Mouse (Mus musculus): ENCODE measurements around the gene Fam89b.

Fam89b gene

DNA sequence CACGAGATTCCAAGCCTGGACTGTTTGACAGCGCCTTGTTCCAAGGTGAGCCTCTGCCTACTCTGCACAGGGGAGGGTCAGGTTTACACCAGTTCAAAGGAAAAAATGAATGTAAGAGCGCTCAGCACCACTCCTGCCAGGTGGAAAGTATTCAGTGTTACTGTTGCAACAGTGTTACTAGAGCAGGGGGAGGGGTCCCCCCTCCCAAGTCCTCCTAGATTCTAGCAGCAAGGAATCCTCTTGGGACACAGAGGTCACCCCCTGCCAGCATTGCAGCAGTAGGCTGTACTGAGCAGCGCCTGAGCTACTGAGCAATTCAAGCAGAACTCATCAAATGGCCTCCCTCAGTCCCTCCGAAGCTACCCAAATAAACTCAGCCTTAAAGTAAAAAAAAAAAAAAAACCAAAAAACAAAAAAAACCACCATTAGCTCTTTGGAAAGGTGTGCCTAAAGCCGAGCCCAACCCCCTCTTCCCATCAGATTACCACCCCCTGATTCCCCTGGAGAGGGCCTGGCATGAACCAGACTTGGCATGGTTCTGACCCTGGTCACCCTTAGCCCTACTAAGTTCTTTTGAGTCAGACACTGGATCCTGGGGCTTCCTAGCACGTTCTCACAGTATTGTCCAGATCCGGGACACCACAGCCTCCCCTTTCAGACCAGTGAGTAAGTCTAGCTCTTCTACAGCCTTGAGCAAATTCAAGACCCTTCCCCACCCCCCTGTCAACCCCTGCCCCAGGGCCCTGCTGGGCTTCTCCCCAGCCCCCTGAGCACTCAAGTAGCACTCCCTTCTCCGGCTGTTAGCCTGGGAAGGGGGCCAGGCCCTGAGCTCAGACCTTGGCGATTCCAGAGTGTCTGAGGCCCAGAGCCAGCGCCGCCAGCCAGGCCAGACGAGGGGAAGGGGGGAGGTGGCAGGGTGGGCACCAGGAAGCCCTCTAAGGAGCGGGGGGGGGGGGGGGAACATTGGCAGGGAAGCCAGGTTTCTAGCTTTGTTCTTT, 11.2 kb upstream of the Fam89b start, which contains the start of gene Ltbp3:
TSS of gene Ltbp3 (plus strand) at position 585 of the 998 bp plus-strand sequence.
- DNase-seq (ENCODE audit: low spot score in 2 of 2): no peak

DNA sequence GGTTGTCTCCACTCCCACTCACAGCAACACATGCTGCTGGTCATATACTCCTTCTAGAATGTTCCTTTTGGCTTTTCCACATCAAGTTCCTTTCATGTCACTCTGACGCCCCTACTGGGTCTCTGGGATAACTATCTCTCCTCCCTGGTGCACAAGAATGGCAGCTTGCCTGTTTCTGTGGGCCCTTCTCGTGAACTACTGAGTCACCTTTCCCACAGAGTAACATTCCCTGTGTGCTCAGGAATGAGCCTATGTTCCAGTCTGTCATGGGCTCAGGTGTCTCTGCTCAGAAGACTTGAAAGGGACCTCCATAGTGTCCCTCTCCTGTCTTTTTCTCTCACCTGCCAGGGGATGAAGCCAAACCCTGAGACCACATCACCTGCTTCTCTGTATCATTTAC, 10.0 kb upstream of the Fam89b start:
- no peak for DNase-seq (ENCODE audit: low spot score in 2 of 2)

DNA sequence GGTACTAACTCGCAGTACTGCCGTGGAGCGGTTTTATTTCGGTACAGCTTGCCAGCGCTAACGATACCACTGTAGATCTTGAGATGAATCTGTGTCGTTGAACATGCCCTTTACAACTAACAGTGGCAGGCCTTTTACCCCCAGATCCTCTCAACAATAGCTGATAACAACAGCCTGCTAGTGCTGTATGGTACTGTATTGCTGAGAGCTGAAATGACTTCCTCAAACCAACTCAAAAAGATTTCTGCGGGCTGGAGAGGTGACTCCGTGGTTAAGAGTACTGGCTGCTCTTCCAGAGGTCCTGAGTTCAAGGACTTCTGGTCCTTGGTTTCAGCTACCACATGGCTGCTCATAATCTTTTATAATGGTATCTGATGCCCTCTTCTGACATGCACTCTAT, 4.9 kb upstream of the Fam89b start:
- no peak for DNase-seq (ENCODE audit: low spot score in 2 of 2)

DNA sequence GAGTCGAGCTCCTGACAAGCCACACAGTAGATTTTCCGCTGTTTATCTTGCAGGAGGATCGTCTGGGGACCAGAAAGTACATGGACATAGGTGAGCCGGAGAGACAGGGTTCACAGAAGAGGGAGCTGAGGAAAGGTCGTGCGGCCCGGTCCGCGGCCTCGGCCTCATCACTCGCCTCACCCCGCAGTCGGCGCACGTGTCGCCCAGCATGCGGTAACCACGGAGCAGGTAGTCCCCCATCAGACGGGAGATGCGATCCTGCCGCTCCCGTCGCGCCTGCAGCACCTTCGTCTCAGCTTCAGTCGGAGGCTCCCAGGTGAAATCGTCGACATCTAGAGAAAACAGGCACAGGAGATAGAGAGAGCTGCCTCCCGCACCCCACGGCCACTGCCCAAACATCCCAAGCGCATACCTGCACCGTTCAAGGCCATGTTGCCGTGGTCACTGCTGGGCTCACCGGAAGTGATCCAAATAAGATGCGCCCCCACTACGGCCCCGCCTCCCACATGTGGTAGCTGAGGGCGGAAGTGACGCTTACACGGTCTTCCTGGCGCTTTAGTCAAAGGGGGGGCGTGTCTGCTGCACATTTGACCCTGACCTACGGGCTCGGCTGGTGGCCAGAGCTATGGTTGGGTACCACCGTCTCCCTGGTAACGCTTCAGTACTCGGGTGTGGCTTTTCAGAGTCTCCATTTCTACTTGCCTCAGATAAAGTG, 2.0 kb upstream of the Fam89b start:
- peak; percentile 88 to 91 for DNase-seq (ENCODE audit: low spot score in 2 of 2)

DNA sequence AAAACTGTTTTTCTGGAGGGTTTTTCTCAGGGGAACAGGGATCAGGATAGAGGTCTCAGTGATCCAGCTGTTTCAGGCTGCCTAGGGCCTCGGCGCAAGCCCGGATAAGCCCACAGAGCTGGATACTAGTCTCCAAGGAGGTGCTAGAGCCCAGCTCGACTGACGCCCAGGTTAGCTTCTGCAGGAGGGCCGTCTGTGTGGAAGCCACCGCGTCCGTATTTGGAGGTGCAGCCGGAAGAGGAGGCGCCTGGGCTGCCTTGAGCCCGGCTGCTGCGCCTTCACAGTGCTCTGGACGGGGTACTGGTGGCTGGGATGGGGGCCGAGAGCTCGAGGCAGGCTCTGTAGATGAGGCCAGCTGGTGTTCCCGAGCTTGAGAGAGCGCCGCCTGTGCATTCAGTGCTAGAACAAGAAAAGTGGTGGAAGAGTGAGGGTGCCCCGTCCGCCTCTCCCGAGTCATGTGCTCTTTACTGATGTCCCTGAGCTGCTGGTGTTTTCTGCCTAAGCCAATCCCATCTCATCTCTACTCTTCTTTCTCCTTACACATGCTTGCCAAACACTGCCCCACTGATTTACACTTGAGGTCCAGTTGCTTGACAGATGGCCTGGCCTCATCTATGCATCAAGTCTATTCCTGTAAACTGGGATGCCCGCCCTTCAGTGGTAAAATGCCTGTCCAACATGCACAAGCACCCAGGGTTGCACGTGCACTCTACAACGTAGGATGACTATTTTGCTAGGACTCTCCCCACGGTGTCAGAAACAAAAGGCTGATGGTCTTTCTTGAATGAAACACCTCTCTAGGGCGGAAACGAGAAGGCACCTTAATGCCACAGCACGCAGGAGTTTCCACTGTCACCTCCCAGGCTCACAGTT, 1.1 kb upstream of the Fam89b start:
- peak in 1 of 2 experiments; percentile 65 for DNase-seq (ENCODE audit: low spot score in 2 of 2)

DNA sequence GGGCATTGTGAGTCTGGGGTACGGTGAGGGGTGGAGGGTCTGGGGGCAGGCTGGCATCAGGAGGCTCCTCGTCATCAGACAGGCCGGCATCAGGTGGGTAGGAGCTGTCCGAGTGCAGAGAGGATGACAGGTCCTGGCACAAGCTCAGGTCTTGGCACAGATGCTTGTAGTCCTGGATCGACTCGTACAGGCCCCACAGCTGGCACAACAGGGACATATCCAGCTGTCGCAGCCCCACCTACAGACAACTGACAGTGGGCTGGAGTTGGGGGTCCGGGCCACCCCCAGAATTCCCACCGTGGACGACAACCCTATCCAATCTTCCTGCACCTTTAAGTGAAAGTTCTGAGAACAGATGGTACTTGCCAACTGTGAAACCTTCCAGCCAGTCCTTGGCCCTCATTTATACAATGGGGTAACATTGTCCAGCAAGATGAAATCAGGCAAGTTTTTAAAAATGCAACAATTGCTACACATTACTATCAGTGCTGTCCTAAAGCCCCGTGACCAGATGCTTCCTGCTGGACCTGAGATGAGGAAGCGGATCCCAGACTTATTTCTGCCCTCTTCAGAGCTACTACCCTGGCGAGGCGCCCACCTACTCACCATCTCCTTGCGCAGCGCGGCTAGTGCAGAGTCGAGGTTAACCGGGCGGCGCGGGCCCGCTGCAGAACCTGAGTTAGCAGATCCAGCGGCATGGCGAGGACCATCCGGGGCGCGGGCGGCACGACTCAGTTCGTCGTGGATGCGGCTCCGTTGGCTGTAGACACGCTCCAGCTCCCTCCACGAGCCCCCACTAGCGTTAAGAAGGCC, 616 bp downstream of the Fam89b start:
- DNase-seq (ENCODE audit: low spot score in 2 of 2): peak; percentile 60 to 83

DNA sequence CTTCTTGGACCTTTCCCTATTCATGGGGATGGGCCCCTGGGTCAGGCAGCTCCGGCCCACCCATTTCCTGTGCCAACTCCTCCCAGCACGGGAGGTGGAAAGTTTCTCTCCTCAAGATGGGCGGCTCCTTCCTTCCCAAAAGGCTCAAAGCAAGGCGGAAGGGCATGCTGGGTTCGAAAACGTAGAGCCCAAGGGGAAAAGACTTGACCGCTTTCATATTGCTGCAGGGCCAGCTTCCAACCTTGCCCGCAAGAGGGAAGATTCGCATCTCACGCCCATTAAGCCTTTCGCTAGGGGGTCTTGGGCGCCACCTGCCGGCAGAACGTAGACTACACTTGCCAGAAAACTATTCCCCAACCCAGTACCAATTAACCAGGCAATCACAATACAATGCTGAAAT, 1.8 kb downstream of the Fam89b start:
- DNase-seq (ENCODE audit: low spot score in 2 of 2): peak; percentile 93 to 99

DNA sequence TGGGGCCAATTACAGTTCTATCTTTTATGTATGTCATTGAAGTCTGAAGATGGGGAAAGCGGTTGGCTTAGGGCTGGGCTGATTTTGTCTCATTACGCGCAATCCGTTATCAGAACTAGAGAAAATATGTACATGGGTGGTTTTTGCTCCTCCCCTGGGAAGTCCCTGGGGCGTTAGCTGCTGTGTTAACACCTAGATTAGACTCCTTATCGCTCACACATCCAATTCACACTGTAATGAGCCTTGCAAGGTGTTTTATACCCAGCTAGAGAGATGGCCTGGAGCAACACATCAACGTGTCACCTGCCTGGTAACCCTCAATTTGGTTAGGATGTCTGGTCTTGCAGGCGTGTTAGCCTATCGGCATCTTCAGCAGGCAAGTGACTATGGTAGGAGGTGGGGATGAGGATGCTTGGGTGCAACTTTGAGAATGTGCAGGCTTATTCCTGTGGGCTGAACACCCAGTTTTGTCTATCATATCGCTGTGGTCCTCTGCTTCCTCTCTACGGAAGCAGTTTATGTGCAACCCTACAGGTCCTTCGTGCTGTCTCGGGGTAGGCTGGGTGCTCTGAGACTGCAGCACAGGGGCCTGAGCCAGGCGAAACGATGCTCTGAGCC, 2.4 kb downstream of the Fam89b start:
- DNase-seq (ENCODE audit: low spot score in 2 of 2): peak in 1 of 2 experiments; percentile 66

DNA sequence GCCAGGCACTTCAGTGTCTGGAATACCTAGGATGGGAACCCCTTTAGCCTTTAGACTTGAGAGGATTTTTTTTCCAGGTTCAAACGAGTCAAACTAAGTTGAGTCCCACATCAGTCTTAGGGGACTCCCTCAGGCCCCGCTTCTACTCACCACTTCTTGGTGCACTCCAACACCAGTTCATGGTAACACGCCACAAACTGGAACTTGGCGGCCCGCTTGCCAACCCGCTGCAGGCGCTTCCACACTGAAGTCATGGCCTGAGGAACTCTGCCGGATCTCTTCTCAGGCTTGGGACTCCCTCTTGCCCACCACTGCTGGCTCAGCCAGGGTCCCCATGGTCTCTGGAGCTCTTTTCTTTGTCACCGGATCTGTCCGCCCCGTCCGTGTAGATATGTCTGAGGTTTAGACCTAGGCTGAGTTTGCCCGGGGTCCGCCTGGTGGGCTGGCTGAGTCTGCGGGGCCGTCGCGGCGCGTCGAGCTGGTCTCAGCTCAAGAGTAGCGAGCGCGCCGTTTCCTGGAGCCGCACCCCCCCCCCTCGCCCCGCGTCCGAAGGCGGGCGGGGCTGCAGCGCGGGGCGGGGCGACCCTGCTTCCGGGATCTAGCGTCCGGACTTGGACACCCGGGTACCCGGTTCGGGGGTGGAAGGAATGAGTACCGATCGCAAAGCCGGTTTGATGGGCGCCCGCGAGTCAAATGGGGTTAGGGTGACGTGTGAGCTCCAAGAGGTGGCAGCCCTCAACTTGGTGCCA, 3.5 kb downstream of the Fam89b start, which contains the start of gene Ehbp1l1:
TSS of gene Ehbp1l1 (minus strand) at position 551 of the 749 bp plus-strand sequence.
- DNase-seq (ENCODE audit: low spot score in 2 of 2): peak; percentile 86 to 94

DNA sequence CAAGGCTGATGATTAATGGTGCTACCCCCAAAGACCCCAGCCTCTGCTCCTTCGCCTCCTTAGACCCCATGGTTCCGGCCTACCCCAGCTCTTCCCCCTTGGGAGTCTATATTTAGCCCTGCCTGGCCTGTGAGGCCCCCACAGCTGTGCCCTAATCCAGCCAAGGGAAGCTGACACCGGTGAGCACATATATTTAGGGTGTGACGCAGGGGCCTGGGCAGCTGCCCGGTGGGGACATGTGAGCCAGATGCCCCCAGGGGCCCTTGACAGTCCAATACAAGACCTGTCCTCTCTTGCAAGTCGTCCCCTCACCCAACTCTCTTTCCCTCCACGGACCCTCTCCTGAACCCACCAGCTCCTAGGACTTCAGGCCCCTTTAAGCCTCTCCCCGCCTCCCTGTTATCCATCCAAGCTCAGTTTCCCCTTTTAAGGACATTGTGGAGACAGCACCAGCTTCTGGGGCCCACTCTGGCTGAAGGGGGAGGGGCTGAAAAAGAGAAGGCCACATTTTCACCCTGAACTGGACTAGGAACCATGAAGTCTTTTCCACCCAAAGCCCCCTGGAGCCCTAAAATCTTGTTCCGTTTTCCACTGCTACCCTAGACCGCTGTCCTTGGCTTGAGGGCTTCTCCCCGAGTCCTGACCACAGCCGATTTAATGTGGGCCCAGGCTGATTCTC, 4.3 kb downstream of the Fam89b start:
- DNase-seq (ENCODE audit: low spot score in 2 of 2): peak; percentile 53 to 81

DNA sequence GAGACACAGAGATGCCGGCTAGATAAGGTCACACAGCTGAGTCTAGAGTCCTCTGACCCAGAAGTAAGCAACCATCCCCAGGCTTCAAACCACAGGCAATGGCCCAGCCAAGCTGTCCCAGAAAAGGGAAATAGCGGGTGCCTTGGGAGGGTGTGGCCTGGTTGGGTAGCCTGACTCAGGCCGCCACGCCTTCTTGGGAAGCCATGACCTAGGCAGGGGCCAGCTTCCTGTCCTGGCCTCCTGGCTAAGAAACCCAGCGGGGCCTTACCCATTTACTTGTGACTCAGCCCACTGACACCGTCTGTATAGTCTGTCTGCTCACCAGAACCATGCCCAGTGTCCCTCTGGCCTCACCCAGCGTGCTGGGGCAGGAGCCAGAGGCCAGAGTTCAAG, 4.9 kb downstream of the Fam89b start:
- DNase-seq (ENCODE audit: low spot score in 2 of 2): peak; percentile 86 to 90

DNA sequence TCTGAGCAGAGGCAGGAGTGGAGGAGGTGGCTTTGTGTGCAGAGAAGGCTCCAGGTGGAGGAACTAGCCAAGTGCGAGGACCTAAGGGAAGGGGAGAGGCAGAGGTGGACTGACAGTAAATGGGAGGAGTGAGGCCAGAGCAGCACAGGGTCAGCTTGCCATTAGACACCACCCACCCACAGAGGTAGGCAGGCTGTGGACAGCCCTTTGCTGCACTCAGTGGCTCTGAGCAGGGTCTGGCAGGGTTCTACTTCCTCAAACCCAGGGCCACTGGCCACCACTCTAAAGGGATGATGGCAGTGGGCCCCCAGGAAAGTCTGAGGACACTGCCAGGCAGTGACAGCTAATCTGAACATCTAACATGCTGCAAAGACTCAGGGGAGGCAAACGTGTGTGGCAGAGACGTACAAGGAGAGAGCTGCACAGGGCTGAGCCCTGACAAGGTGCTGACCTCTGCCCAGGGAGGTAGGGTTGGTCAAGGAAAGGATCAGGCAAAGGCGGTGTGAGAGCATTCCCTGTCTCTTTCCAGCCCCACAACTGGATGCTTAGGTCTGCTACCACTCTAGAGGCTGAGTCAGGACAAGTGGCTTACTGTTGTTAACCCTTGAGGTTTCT, 5.4 kb downstream of the Fam89b start:
- DNase-seq (ENCODE audit: low spot score in 2 of 2): no peak

DNA sequence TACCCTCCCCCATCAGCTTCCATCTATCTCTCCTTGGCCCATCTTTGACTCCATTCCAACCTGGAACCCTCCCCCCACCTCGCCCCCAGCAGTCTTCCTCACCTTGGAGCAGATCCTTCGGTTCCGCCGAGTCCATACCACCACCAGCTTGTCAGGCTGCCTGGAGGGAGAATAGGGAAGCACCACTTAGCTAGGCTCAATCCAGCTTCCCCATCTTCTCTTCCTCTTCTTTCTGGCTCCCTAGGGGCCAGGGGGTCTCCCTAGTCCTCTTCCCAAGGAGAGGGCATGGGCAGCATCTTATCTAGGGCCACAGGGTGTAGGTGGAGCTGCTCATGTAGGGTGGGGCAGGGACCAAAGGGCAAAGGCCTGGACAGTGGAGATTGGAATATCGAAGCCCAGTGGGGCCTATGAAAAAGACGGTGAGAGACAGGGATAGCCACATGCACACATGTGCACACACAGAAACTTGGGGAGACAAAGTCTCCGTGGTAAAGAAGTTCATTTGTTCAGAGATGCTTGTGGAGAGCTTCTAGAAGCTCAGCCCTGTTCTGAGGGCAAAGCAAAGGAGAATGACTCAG, 6.5 kb downstream of the Fam89b start:
- DNase-seq (ENCODE audit: low spot score in 2 of 2): peak in 1 of 2 experiments; percentile 69

DNA sequence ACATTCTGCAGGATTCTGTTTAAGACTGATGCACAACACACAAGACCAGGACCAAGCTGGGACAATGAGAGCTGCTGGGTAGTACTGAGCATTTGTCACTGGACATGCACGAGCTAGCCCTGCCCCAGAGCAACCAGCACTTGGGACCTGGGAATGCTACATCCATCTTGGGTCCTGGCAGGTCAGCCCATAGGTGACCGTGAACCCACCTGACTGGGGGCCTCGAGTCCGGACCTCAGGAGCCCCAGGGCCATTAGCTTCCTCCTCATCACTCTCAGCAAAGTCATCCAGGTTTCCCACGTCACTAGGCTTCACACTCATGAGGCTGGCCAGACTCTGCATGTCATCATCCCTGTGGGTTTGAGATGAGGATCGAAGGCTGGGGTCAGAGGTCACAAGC, 8.2 kb downstream of the Fam89b start:
- DNase-seq (ENCODE audit: low spot score in 2 of 2): no peak

DNA sequence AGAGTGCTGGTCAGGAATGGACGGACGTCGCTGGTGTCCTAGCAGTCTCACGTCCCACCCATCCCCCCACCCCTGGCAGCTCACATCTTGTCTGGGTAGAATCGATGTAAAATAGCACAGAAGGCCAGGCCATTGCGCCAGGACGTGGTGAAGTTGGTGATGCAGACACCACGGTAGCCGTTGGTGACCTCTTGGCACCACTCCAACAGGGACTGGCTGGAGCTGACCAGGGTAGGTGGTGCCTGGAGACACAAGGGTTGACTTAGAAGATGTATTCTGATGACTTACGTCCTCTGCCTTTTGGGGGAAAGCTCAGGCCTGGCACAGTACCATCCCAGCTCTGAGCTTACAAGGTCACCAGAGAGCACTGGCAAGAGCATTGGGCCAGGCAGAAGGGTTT, 12.5 kb downstream of the Fam89b start:
- no peak for DNase-seq (ENCODE audit: low spot score in 2 of 2)

DNA sequence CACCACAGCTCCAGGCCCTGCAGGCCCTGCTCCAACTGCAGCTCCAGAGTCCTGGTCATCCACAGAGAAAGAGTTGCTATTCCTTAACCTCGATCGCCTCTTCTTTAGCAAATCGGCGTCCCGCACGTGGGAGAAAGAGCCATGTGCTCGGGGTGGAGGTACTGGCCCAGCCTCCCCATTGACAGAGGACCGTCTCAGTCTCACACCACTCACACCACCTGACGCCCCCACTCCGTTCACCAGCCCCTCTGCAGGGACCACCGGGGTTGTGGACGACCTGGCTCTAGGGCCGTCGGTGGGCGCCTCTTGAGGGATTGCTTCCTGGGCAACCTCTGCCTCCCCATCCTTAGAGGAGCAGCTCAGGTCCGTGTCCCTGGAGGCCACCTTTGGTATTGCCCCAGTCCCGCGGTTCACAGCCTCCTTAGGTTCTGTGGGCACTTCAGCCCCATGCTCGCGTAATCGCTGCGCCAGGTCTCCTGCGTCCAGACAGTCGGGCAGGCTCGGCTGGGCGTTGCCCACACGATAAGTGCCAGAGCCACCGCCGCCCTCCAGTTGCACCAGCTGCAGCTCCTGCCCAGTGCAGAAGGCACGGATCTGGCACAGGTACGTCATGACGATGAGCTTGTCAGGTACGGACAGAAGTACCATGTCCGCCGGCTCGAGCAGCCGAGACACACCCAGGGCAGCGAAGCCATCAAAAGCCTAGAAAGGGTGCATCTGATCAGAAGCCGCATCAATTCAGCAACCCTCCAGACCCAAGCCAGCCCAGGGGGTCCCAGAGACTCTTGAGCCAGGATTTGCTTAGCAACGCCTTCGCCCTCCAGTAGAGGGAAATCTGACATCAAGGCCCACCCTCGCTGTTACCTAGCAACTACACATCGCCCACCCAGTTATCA, 13.4 kb downstream of the Fam89b start:
- DNase-seq (ENCODE audit: low spot score in 2 of 2): peak; percentile 78 to 87

DNA sequence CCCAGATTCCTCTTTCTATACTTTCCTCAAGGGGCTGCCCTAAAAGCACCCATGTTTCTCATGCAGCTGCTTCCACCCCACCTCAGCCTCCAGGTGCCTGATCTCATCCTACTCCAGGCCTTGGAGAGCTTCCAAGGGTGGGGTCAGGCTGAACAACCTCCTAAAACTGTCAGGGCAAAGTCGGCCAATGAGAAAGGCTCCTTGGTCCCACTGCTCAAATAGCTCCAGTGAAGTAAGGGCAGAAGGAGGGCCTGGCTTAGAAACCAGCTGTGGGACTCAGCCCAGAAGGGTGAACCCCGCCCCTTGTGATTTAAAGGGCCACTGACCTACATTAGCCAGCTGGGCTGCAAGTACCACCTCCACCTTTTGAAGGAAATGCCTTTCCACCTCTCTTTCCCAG, 15.7 kb downstream of the Fam89b start:
- peak in 1 of 2 experiments; percentile 52 for DNase-seq (ENCODE audit: low spot score in 2 of 2)

Data from spleen, postnatal 4 days (tissue).